Mouse (Mus musculus): Measurements from ENCODE around the gene Ntpcr. TPM values are rescaled to one million over a fixed set of nuclear protein-coding genes. Genes with fewer than 3 reads are reported as not detected.

The Ntpcr gene
- polyA plus RNA-seq (2015; fragmentation: Nextera tagmentation; extraction: Ambion mirVana): 35.4 and 37.6 TPM in 2 replicates

DNA sequence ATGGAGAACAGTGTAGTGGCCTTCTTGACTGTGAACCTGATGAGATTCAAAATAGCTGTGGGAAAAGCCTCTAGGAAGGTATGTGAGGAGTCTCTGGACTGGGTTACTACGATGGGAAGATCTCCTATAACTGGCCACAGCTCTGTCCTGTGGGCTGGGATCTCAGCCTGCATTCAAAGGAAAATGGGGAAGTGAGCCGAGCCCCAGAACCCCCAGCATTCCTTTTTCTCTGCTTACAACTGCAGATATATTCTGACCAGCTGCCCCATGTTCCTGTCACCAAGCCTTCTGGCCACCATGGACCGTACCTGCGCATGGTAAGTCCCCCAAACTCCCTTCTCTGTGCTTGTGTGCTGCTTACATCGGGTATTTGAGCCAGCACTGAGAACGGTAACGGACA is at the start of gene Ntpcr:
Ntpcr (plus strand) TSS at position 218 of the 400 bp plus-strand sequence.
- no peaks in the 10 kb centered on the region for H3K9me3 ChIP-seq (ENCODE audit: control insufficient read depth, low read length)

DNA sequence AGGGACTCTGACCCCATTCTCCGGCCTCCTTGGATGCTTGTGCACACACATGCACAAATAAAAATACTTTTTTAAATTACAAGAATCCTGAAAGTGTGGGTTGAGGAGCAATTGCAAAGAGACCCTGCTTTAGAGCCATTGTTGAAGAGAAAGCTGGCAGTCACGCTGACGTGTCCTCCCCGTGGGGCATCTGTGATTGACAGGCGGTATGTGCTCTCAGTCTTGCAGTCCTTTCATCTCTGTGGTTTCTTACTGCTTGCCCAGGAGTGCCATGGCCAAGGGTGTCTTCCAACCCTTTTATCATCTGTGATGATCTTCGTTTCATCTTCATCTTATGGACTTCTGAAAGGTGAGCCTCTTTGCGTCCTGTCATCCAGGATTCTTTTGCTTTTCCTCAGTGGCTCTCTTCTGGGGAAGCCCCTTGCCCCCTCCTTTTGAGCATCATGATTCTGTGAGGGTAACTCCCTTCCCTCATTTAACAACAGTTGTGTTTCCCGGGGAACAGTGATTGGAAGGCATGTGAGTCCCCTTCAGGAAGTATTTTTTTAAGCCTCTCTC is 48.8 kb upstream of the Ntpcr start:
- ATAC-seq: no peak
- Histone ChIP-seq H3K4me2 (ENCODE audit: low read length) (no peak overlapping the region), H3K27me3 (replicated peaks; ENCODE audit: control insufficient read depth, insufficient read depth, low read length) (no peaks in the 10 kb centered on the region), H3K36me3 (ENCODE audit: control insufficient read depth, insufficient read depth, low read length) (no peaks in the 10 kb centered on the region), H3K4me1 (ENCODE audit: control insufficient read depth, insufficient read depth, low read depth, low read length) (no peaks in the 10 kb centered on the region), H3K9ac (ENCODE audit: low read depth, low read length) (no peak overlapping the region), H3K27ac (ENCODE audit: low read depth, low read length) (no peak overlapping the region), H3K9me3 (ENCODE audit: control insufficient read depth, low read length) (no peaks in the 10 kb centered on the region), H3K4me3 (ENCODE audit: low read length) (no peak overlapping the region)
- WGBS: 29% methylated on average over 8 of the region's 8 CpGs

More for the DNA sequence above, at the start of gene Ntpcr:
- WGBS: 83% methylated on average over 7 of the region's 7 CpGs
- Histone ChIP-seq H3K27ac (ENCODE audit: low read depth, low read length) (no peak within 1 kb of the TSS), H3K4me1 (ENCODE audit: control insufficient read depth, insufficient read depth, low read depth, low read length) (peaks cover 7% of the 10 kb centered on the region), H3K27me3 (replicated peaks; ENCODE audit: control insufficient read depth, insufficient read depth, low read length) (no peaks in the 10 kb centered on the region), H3K36me3 (ENCODE audit: control insufficient read depth, insufficient read depth, low read length) (no peaks in the 10 kb centered on the region), H3K9ac (ENCODE audit: low read depth, low read length) (no peak within 1 kb of the TSS), H3K4me3 (ENCODE audit: low read length) (no peak within 1 kb of the TSS), H3K4me2 (ENCODE audit: low read length) (no peak within 1 kb of the TSS)
- no peak for ATAC-seq

DNA sequence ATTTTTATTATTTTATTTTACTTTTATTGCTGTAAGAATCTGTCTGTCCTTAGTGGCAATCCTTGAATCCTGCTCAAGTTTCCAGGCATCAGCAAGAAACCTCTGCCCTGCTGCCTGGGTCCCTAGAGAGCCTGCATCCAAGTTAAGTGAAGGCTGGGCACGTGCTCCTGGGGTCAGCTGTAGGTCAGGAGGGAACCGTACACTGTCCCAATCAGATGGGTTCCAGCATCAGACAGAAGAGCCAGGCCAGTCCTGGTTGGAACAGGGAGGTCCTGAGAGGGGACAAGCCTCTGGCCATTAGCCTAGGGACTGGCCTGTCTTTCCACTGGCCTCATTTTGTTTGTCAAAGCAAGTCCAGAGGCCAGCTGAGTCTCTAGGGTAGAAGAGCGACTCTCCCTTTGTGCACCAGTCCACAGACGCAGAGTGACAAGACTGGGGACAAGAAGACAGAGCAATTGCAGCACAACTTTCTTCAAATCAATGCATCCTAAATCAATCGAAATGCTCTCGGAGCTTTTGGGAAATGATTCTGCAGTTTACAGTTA is 44.5 kb upstream of the Ntpcr start:
- Histone ChIP-seq H3K27ac (ENCODE audit: low read depth, low read length) (no peak overlapping the region), H3K4me2 (ENCODE audit: low read length) (no peak overlapping the region), H3K27me3 (replicated peaks; ENCODE audit: control insufficient read depth, insufficient read depth, low read length) (no peaks in the 10 kb centered on the region), H3K4me1 (ENCODE audit: control insufficient read depth, insufficient read depth, low read depth, low read length) (no peaks in the 10 kb centered on the region; the same call in 1 of the 2 replicates), H3K4me3 (ENCODE audit: low read length) (no peak overlapping the region), H3K9ac (ENCODE audit: low read depth, low read length) (no peak overlapping the region), H3K36me3 (ENCODE audit: control insufficient read depth, insufficient read depth, low read length) (no peaks in the 10 kb centered on the region), H3K9me3 (ENCODE audit: control insufficient read depth, low read length) (no peaks in the 10 kb centered on the region)
- ATAC-seq: no peak
- 72% methylated on average over 6 of the region's 6 CpGs for WGBS

DNA sequence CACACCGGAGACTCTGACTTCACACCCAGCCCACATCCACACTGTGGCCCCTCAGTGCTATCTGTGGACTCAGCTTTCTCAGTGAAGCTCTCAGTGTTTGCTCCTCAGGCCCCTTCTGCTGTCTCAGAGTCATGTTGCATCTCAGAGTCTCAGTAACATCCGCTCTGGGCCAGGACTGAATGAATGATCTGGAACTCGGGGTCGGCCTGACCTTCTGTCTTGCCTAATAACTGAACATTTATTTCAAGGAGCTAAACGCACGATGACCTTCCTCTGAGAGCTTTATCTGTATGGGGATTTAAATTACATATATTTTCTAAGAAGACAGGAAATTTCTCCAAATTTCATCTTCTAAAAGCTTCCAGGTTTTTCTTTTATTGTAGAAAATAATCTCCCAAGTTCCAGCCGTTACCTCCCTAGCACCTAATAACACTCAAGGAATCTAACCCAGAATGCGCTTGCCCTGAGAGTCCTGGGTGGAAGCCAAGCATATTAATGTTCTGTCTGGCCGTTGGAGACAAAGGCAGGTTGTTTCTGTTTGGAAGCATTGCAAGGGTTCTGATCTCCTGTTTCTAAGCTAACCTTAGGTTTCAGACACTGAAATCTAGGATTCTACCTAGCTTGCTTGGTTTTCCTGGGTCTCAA is 43.4 kb upstream of the Ntpcr start:
- 68% methylated on average over 9 of the region's 9 CpGs for WGBS

DNA sequence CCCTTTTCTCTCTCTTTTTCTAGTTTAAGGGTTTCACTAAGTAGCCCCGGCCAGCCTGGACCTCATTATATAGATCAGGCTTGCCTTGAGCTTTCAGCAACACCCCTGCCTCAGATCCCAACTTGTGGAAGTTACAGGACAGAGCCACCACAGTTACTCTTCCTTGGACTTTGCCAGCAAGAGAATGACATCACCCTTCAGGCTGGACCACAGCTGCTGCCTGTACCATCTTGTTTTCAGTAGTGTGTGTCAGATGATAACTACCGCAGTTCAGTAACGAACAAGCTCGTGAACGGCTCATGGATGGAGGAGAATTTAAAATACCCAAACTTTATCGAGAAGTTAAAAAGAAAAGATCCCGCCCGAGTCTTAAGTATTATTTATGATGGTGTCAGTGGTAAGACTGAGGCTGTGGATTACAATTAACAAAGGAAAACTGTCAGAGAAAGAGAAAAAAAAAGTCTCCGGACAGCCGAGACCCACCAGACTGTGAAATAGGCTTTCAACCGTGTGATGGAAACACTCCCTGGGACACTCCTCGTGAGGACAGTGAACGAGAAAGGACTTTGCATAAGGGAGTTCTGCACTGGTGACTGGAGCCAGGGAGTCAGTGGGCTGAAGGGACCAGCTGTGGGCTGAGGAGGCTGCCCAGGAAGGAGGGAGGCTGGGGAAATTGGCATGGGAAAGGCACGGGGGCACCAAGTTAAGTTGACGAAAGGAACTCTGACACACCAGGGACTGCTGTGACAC is 39.4 kb upstream of the Ntpcr start:
- no peaks in the 10 kb centered on the region for H3K27me3 ChIP-seq (replicated peaks; ENCODE audit: control insufficient read depth, insufficient read depth, low read length)
- ATAC-seq: peak; percentile 56; the same call in 1 of the 2 replicates
- H3K9me3 ChIP-seq (ENCODE audit: control insufficient read depth, low read length): no peaks in the 10 kb centered on the region
- H3K4me2 ChIP-seq (ENCODE audit: low read length): no peak overlapping the region
- H3K4me3 ChIP-seq (ENCODE audit: low read length): no peak overlapping the region
- WGBS: 43% methylated on average over 15 of the region's 15 CpGs
- H3K4me1 ChIP-seq (ENCODE audit: control insufficient read depth, insufficient read depth, low read depth, low read length): no peaks in the 10 kb centered on the region; the same call in 1 of the 2 replicates
- no peak overlapping the region for H3K27ac ChIP-seq (ENCODE audit: low read depth, low read length)
- no peaks in the 10 kb centered on the region for H3K36me3 ChIP-seq (ENCODE audit: control insufficient read depth, insufficient read depth, low read length)
- H3K9ac ChIP-seq (ENCODE audit: low read depth, low read length): no peak overlapping the region

More for the DNA sequence above, 43.4 kb upstream of the Ntpcr start:
- Histone ChIP-seq H3K27me3 (replicated peaks; ENCODE audit: control insufficient read depth, insufficient read depth, low read length) (no peaks in the 10 kb centered on the region), H3K27ac (ENCODE audit: low read depth, low read length) (no peak overlapping the region), H3K4me3 (ENCODE audit: low read length) (no peak overlapping the region), H3K4me1 (ENCODE audit: control insufficient read depth, insufficient read depth, low read depth, low read length) (no peaks in the 10 kb centered on the region; the same call in 1 of the 2 replicates), H3K4me2 (ENCODE audit: low read length) (no peak overlapping the region), H3K9me3 (ENCODE audit: control insufficient read depth, low read length) (no peaks in the 10 kb centered on the region), H3K9ac (ENCODE audit: low read depth, low read length) (no peak overlapping the region), H3K36me3 (ENCODE audit: control insufficient read depth, insufficient read depth, low read length) (no peaks in the 10 kb centered on the region)
- no peak for ATAC-seq

DNA sequence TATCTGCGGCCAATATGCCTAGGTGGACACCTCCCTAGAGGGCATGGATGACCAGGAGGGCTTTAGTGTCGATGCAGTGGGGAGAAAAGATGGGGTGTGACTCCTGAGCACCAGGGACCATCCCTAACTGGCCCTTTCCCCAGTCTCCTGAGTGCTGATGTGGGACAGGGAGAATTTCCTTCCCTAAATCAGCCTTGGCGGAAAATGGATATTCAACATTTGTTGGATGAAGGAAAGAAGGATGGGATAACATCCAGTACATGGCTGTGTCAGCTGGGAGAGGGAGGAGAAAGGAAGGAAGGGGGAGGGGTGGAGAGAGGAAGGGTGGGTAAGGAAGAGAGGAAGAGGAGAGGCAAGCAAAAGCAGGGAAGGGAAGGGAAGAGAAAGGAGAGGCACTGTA is 38.8 kb upstream of the Ntpcr start:
- no peaks in the 10 kb centered on the region; the same call in 1 of the 2 replicates for H3K4me1 ChIP-seq (ENCODE audit: control insufficient read depth, insufficient read depth, low read depth, low read length)
- WGBS: 82% methylated on average over 3 of the region's 3 CpGs
- no peak overlapping the region for H3K27ac ChIP-seq (ENCODE audit: low read depth, low read length)
- no peak overlapping the region for H3K4me2 ChIP-seq (ENCODE audit: low read length)
- H3K9ac ChIP-seq (ENCODE audit: low read depth, low read length): no peak overlapping the region
- H3K36me3 ChIP-seq (ENCODE audit: control insufficient read depth, insufficient read depth, low read length): no peaks in the 10 kb centered on the region
- H3K4me3 ChIP-seq (ENCODE audit: low read length): no peak overlapping the region
- no peaks in the 10 kb centered on the region for H3K27me3 ChIP-seq (replicated peaks; ENCODE audit: control insufficient read depth, insufficient read depth, low read length)
- ATAC-seq: peak; percentile 20; the same call in 1 of the 2 replicates
- no peaks in the 10 kb centered on the region for H3K9me3 ChIP-seq (ENCODE audit: control insufficient read depth, low read length)

DNA sequence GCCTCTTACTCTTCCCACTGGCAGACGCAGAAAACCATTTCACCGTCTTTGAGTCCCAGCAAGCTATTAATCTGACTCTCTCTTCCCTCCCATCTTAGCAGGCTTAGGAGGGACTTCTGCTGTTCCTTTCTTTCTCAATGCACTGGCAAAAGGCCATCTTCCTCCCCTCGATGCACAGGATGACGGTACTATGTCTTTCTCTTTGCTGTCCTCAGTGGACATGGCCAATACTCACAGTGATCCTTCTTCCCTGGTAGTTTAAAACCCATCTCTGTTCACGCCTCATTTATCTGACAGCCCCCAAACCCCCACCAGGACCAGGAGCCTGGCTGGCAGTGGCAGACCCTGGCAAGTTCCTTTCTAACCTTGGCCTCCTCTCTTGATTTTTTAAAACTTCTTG is 37.3 kb upstream of the Ntpcr start:
- Histone ChIP-seq H3K27me3 (replicated peaks; ENCODE audit: control insufficient read depth, insufficient read depth, low read length) (no peaks in the 10 kb centered on the region), H3K4me3 (ENCODE audit: low read length) (no peak overlapping the region), H3K9ac (ENCODE audit: low read depth, low read length) (no peak overlapping the region), H3K9me3 (ENCODE audit: control insufficient read depth, low read length) (no peaks in the 10 kb centered on the region; the same call in 1 of the 2 replicates), H3K4me1 (ENCODE audit: control insufficient read depth, insufficient read depth, low read depth, low read length) (no peaks in the 10 kb centered on the region; the same call in 1 of the 2 replicates), H3K4me2 (ENCODE audit: low read length) (no peak overlapping the region), H3K36me3 (ENCODE audit: control insufficient read depth, insufficient read depth, low read length) (no peaks in the 10 kb centered on the region), H3K27ac (ENCODE audit: low read depth, low read length) (no peak overlapping the region)
- peak; percentile 52; the same call in 1 of the 2 replicates for ATAC-seq
- 42% methylated on average over 5 of the region's 5 CpGs for WGBS

DNA sequence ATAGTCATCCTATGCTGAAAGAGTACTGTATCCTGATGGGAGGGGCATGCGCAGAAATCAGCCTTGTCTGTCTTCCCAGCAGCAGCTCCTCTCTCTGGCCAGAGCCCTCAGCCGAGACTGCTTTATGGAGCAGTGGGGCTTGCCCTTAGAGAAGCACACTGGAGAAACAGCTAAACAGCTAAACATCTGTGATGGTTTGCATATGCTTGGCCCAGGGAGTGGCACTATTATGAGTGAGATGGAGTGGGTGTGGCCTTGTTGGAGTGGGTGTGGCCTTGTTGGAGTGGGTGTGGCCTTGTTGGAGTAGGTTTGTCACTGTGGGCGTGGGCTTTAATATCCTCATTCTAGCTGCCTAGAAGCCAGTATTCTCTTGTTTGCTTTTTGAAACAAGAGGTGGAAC is 36.6 kb upstream of the Ntpcr start:
- no peaks in the 10 kb centered on the region; the same call in 1 of the 2 replicates for H3K9me3 ChIP-seq (ENCODE audit: control insufficient read depth, low read length)
- no peak overlapping the region for H3K4me2 ChIP-seq (ENCODE audit: low read length)
- H3K27ac ChIP-seq (ENCODE audit: low read depth, low read length): no peak overlapping the region
- no peaks in the 10 kb centered on the region for H3K36me3 ChIP-seq (ENCODE audit: control insufficient read depth, insufficient read depth, low read length)
- H3K27me3 ChIP-seq (replicated peaks; ENCODE audit: control insufficient read depth, insufficient read depth, low read length): no peaks in the 10 kb centered on the region
- WGBS: 86% methylated on average over 3 of the region's 3 CpGs
- H3K4me3 ChIP-seq (ENCODE audit: low read length): no peak overlapping the region
- H3K9ac ChIP-seq (ENCODE audit: low read depth, low read length): no peak overlapping the region
- H3K4me1 ChIP-seq (ENCODE audit: control insufficient read depth, insufficient read depth, low read depth, low read length): no peaks in the 10 kb centered on the region; the same call in 1 of the 2 replicates
- no peak for ATAC-seq

DNA sequence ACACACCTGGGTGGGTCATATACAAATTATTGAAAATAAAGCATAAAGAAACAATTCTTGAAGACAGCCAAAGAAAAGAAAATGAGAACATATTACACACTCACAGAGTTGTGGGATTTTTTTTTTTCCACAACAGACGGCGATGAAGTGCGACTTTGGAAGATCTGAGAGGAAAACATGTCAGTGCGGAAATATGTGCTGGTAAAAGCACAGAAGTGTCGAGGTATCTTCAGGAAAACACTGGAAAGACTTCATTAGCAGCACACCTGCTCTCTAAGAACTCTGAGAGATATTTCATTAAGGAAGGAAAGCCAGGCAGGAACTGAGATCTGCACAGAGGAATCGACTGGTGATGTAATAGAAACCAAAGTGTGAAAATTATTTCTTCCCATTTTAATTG is 33.8 kb upstream of the Ntpcr start:
- Histone ChIP-seq H3K27ac (ENCODE audit: low read depth, low read length) (no peak overlapping the region), H3K36me3 (ENCODE audit: control insufficient read depth, insufficient read depth, low read length) (no peaks in the 10 kb centered on the region), H3K4me3 (ENCODE audit: low read length) (no peak overlapping the region), H3K9me3 (ENCODE audit: control insufficient read depth, low read length) (no peaks in the 10 kb centered on the region; the same call in 1 of the 2 replicates), H3K9ac (ENCODE audit: low read depth, low read length) (no peak overlapping the region), H3K4me1 (ENCODE audit: control insufficient read depth, insufficient read depth, low read depth, low read length) (no peaks in the 10 kb centered on the region; the same call in 1 of the 2 replicates), H3K27me3 (replicated peaks; ENCODE audit: control insufficient read depth, insufficient read depth, low read length) (no peaks in the 10 kb centered on the region), H3K4me2 (ENCODE audit: low read length) (no peak overlapping the region)
- no peak for ATAC-seq
- WGBS: 89% methylated on average over 6 of the region's 6 CpGs

All from hindbrain, embryonic 16.5 days (tissue).